Mouse (Mus musculus): ENCODE data around the gene Serpinb1c.

DNA sequence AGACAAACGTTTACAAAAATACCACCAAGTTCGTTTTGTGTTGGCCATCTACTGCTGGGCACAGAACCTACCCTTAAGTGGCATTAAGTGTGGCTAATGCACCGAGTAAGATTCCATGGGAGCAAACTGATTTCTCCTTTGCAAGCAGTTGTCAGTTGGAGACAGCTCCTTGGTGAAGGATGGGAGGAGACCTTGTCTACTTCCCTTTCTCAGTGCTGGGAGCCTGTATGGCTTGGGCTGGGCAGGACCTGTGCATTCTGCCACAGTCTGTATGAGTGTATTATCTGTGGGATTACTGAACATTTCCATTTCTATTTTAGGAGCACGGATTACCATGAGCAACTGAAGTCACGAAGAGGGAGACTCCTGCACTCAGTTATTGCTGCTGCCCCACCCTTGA is 29.2 kb downstream of the Serpinb1c start:
- no peak for TF ChIP-seq CTCF (IDR thresholded peaks at IDR 0.05; ENCODE audit: extremely low read depth, insufficient read depth, insufficient read length, insufficient replicate concordance)
- no peak for TF ChIP-seq POLR2A (IDR thresholded peaks at IDR 0.05; ENCODE audit: low read depth, low read length)
